Mouse (Mus musculus) heart, postnatal 0 days (tissue): Measurements from ENCODE around the gene Alk. TPM values are rescaled to one million over a fixed set of nuclear protein-coding genes. Genes with fewer than 3 reads are reported as not detected.

Source experiments
- ATAC-seq: fragments of 200-750 bp; cut with Nextera tagmentation; 2 replicates; pipeline ENCODE4 v1.8.0; 2017; ENCODE audit warnings: low read depth, moderate number of reproducible peaks, moderate library complexity; ENCODE audit not compliant: insufficient read depth
- DNase-seq: peaks from one replicate; pipeline ENCODE4 v3.0.0-alpha.2; 2016; ENCODE audit warnings: low spot score
- H3K27ac ChIP-seq: fragments of 300-500 bp; sonication (generic); 2 replicates; pipeline ENCODE4 v1.5.1; 2014; ENCODE audit warnings: low read depth, mild to moderate bottlenecking
- H3K27me3 ChIP-seq: fragments of 300-500 bp; sonication (generic); 2 replicates; pipeline ENCODE4 v1.6.1; 2014; ENCODE audit warnings: low read length, mixed read lengths; ENCODE audit not compliant: control insufficient read depth, insufficient read depth
- H3K36me3 ChIP-seq: fragments of 300-500 bp; sonication (generic); replicated peaks from 2 replicates; pipeline ENCODE4 v1.6.1; 2014; ENCODE audit warnings: low read length, mixed read lengths; ENCODE audit not compliant: control insufficient read depth, insufficient read depth
- H3K4me1 ChIP-seq: fragments of 300-500 bp; sonication (generic); 2 replicates; pipeline ENCODE4 v1.6.1; 2014; ENCODE audit warnings: antibody characterized with exemption; ENCODE audit not compliant: control insufficient read depth, insufficient read depth
- H3K4me2 ChIP-seq: fragments of 300-500 bp; sonication (generic); 2 replicates; pipeline ENCODE4 v1.6.1; 2014; ENCODE audit warnings: low read depth, mild to moderate bottlenecking, low read length, moderate library complexity
- H3K4me3 ChIP-seq: fragments of 300-500 bp; sonication (generic); 2 replicates; pipeline ENCODE4 v1.5.1; 2014; ENCODE audit warnings: low read depth, low read length
- H3K9ac ChIP-seq: fragments of 300-500 bp; sonication (generic); replicated peaks from 2 replicates; pipeline ENCODE4 v1.6.1; 2014; ENCODE audit warnings: low read depth, low read length, mixed read lengths
- H3K9me3 ChIP-seq: fragments of 300-500 bp; sonication (generic); replicated peaks from 2 replicates; pipeline ENCODE4 v1.6.1; 2016; ENCODE audit warnings: low read length; ENCODE audit not compliant: control insufficient read depth
- CTCF ChIP-seq: IDR thresholded peaks from 2 replicates; pipeline ENCODE4 v1.5.1; 2016; ENCODE audit warnings: antibody characterized with exemption, control low read depth, low read depth
- EP300 ChIP-seq: IDR thresholded peaks from 2 replicates; pipeline ENCODE4 v1.6.1; 2016; ENCODE audit warnings: antibody characterized with exemption, low read depth
- WGBS: fragments of 180-500 bp; shearing (Covaris S2); extraction: QIAGEN DNeasy Blood & Tissue Kit; methylation state at CpG from one replicate; pipeline ENCODE4 v1.1.7; 2014; 5-methylcytosine and 5-hydroxymethylcytosine counted together
- polyA plus RNA-seq: library from polyadenylated mRNA; unstranded; fragments of >200 nt; fragmentation: Nextera tagmentation; extraction: Ambion mirVana; gene quantifications from 2 replicates; pipeline ENCODE4 v1.2.1, GENCODE M21; 2015
- total RNA-seq: library from RNA; depleted of rRNA; stranded (reverse); fragments of >200 nt; gene quantifications from 2 replicates; pipeline ENCODE4 v1.2.3, GENCODE M21; 2014; ENCODE audit warnings: low replicate concordance; rRNA removed

The Alk gene
- total RNA-seq (0.15 TPM in 1 of 2 replicates, not detected in the other), polyA plus RNA-seq (0.04 and 0.05 TPM in 2 replicates)

- Histone ChIP-seq H3K36me3 (no peaks in the 10 kb centered on the region), H3K27ac (no peak within 1 kb of the TSS), H3K4me2 (peak within 1 kb of the TSS; percentile 58), H3K9ac (no peak within 1 kb of the TSS), H3K4me1 (peaks cover 7% of the 10 kb centered on the region; the same call in 1 of the 2 replicates), H3K27me3 (peaks cover 41% of the 10 kb centered on the region), H3K9me3 (no peaks in the 10 kb centered on the region), H3K4me3 (peak within 1 kb of the TSS; percentile 36)
- ATAC-seq, result peak; percentile 84
- TF ChIP-seq EP300 (no peak), CTCF (no peak)
- whole genome bisulfite sequencing, result under 1% methylated on average over 25 of the region's 32 CpGs
- DNase-seq, result peak; percentile 71
Measured at GRCm38 (mm10) chr17:72604610-72604980, at the start of gene Alk. Alk (minus strand) TSS chr17:72604627.

GRCm38 (mm10) chr17:72652801-72653200 lies 48.4 kb upstream of the Alk start:
- ATAC-seq (no peak), DNase-seq (no peak)
- WGBS, result 64% methylated on average over 1 of the region's 1 CpGs

GRCm38 (mm10) chr17:72648607-72649217 lies 44.3 kb upstream of the Alk start:
- no peaks in the 10 kb centered on the region for H3K36me3 ChIP-seq
- no peaks in the 10 kb centered on the region for H3K4me1 ChIP-seq
- DNase-seq (no peak), ATAC-seq (no peak)
- no peak for TF ChIP-seq CTCF
- H3K9ac ChIP-seq, result no peak overlapping the region
- 36% methylated on average over 6 of the region's 6 CpGs for WGBS
- H3K4me3 ChIP-seq, result no peak overlapping the region
- no peak overlapping the region for H3K27ac ChIP-seq
- no peaks in the 10 kb centered on the region for H3K27me3 ChIP-seq
- no peaks in the 10 kb centered on the region for H3K9me3 ChIP-seq
- H3K4me2 ChIP-seq, result no peak overlapping the region

More at GRCm38 (mm10) chr17:72652801-72653200, 48.4 kb upstream of the Alk start:
- H3K4me3 ChIP-seq, result no peak overlapping the region
- H3K27me3 ChIP-seq, result no peaks in the 10 kb centered on the region
- no peak overlapping the region for H3K27ac ChIP-seq
- no peak overlapping the region for H3K9ac ChIP-seq
- no peak for TF ChIP-seq EP300
- no peaks in the 10 kb centered on the region for H3K4me1 ChIP-seq
- no peaks in the 10 kb centered on the region for H3K36me3 ChIP-seq
- H3K9me3 ChIP-seq, result no peaks in the 10 kb centered on the region
- no peak overlapping the region for H3K4me2 ChIP-seq

GRCm38 (mm10) chr17:72646167-72646566 lies 41.7 kb upstream of the Alk start:
- ATAC-seq, result no peak
- H3K4me1 ChIP-seq, result no peaks in the 10 kb centered on the region
- DNase-seq, result no peak
- no peak for TF ChIP-seq EP300
- TF ChIP-seq CTCF, result no peak
- no peak overlapping the region for H3K4me3 ChIP-seq
- WGBS, result 78% methylated on average over 5 of the region's 5 CpGs
- H3K9ac ChIP-seq, result no peak overlapping the region
- no peaks in the 10 kb centered on the region for H3K9me3 ChIP-seq
- H3K36me3 ChIP-seq, result no peaks in the 10 kb centered on the region
- H3K4me2 ChIP-seq, result no peak overlapping the region
- H3K27me3 ChIP-seq, result no peaks in the 10 kb centered on the region
- no peak overlapping the region for H3K27ac ChIP-seq

GRCm38 (mm10) chr17:72640095-72640494 lies 35.7 kb upstream of the Alk start:
- WGBS, result 23% methylated on average over 4 of the region's 4 CpGs
- no peak overlapping the region for H3K27ac ChIP-seq

GRCm38 (mm10) chr17:72639400-72639799 lies 35.0 kb upstream of the Alk start:
- 74% methylated on average over 7 of the region's 7 CpGs for WGBS
- no peaks in the 10 kb centered on the region for H3K9me3 ChIP-seq
- no peak for DNase-seq
- no peak overlapping the region for H3K27ac ChIP-seq
- peaks cover 5% of the 10 kb centered on the region; the same call in 1 of the 2 replicates for H3K4me1 ChIP-seq
- no peaks in the 10 kb centered on the region for H3K27me3 ChIP-seq
- ATAC-seq, result no peak
- no peak overlapping the region for H3K9ac ChIP-seq
- no peak overlapping the region for H3K4me2 ChIP-seq
- no peaks in the 10 kb centered on the region for H3K36me3 ChIP-seq
- TF ChIP-seq EP300, result no peak
- no peak for TF ChIP-seq CTCF
- H3K4me3 ChIP-seq, result no peak overlapping the region

More at GRCm38 (mm10) chr17:72640095-72640494, 35.7 kb upstream of the Alk start:
- Histone ChIP-seq H3K9ac (no peak overlapping the region), H3K4me1 (peaks cover 5% of the 10 kb centered on the region; the same call in 1 of the 2 replicates), H3K27me3 (no peaks in the 10 kb centered on the region), H3K36me3 (no peaks in the 10 kb centered on the region), H3K4me2 (no peak overlapping the region), H3K9me3 (no peaks in the 10 kb centered on the region), H3K4me3 (no peak overlapping the region)
- no peak for ATAC-seq
- no peak for DNase-seq
- TF ChIP-seq EP300, result no peak
- no peak for TF ChIP-seq CTCF
